Mouse (Mus musculus): Measurements from ENCODE around the gene Arhgap23. TPM values are rescaled to one million over a fixed set of nuclear protein-coding genes. Genes with fewer than 3 reads are reported as not detected.

Arhgap23 gene
- polyA plus RNA-seq, 1 experiment from 2014 or later: 6.0 TPM

DNA sequence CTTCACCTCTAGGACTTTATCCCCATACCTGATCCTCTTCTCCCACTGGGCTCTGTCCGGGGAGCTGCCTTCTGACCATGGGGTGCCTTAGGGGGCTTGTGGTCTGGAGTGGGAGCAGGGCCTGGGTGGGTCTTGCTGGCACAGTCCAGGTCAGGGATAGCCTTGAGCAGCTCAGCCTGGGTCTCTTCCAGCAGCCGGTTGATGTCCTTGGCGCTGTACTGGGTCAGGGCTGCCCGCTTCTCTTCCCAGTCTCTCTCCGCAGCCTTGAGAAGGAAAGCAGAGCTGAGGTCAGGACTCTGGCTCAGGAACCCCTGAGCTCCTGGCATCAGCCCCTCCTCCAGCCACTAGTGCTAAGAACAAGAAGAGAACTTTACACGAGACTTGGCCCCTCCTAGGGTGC lies 110.0 kb downstream of the Arhgap23 start:
- Histone ChIP-seq H3K27me3 (peaks cover 61% of the 10 kb centered on the region), H3K9me3 (replicated peaks) (no peaks in the 10 kb centered on the region), H3K27ac (no peak overlapping the region), H3K4me2 (no peak overlapping the region), H3K9ac (no peak overlapping the region), H3K4me3 (no peak overlapping the region), H3K36me3 (no peaks in the 10 kb centered on the region), H3K4me1 (replicated peaks) (0 out of 2 replicates have a peak, but pooled peaks cover 6% of the 10 kb centered on the region)
- 79% methylated on average over 6 of the region's 6 CpGs for WGBS
- ATAC-seq (replicated peaks; ENCODE audit: insufficient number of reproducible peaks, insufficient read depth, low FRiP score, low read depth): no peak

DNA sequence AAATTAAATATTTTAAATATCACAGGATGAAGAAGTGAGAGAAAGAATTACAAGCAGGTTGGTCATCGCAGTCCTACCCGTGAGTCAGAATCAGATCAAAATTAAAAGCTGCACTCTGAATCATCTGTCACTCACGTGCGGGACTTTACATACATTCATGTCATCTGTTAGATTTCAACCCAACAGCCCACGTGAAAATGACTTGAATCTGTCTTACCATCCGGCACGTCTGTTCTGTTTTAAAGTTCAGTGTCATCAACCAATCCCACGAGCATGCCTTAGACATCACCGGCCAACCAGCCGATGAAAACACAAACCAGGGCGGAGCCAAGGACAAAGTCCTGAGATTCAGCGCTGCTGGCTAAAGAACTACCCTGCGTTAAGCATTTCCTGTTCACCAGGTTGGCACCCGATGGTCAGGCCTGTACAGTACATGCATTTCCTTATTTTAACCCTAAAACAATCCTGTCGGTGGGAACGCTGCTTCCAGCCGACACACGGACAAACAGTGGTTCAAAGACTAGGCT lies 113.0 kb downstream of the Arhgap23 start:
- 71% methylated on average over 18 of the region's 18 CpGs for WGBS
- Histone ChIP-seq H3K9ac (no peak overlapping the region), H3K27me3 (peaks cover 63% of the 10 kb centered on the region), H3K4me1 (replicated peaks) (peaks cover 24% of the 10 kb centered on the region), H3K9me3 (replicated peaks) (no peaks in the 10 kb centered on the region), H3K4me3 (no peak overlapping the region), H3K36me3 (no peaks in the 10 kb centered on the region), H3K27ac (no peak overlapping the region), H3K4me2 (no peak overlapping the region)
- no peak for ATAC-seq (replicated peaks; ENCODE audit: insufficient number of reproducible peaks, insufficient read depth, low FRiP score, low read depth)

DNA sequence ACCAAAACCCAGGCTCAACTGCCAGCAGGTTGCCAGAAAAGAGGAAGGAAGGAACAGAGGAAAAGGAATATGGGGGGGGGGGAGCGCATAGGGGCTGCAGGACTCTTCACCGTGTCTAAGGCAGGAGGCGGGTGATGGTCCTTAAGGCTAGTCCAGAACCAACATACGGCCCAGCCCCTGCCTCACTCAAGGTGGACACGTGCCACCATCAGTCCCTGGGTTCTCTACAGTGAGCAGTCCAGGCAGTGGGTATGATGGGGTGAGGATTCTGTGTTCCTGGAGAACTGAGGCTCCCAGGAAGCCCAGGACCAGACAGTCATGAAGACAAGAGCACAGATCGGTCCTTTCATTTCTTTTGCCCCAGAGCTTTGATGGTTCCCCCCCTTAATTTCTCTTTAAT lies 114.7 kb downstream of the Arhgap23 start:
- Histone ChIP-seq H3K27me3 (peaks cover 70% of the 10 kb centered on the region), H3K9me3 (replicated peaks) (no peaks in the 10 kb centered on the region), H3K9ac (no peak overlapping the region), H3K4me1 (replicated peaks) (peaks cover 28% of the 10 kb centered on the region), H3K36me3 (no peaks in the 10 kb centered on the region), H3K27ac (no peak overlapping the region), H3K4me2 (no peak overlapping the region), H3K4me3 (no peak overlapping the region)
- no peak for ATAC-seq (replicated peaks; ENCODE audit: insufficient number of reproducible peaks, insufficient read depth, low FRiP score, low read depth)
- 74% methylated on average over 5 of the region's 6 CpGs for WGBS

DNA sequence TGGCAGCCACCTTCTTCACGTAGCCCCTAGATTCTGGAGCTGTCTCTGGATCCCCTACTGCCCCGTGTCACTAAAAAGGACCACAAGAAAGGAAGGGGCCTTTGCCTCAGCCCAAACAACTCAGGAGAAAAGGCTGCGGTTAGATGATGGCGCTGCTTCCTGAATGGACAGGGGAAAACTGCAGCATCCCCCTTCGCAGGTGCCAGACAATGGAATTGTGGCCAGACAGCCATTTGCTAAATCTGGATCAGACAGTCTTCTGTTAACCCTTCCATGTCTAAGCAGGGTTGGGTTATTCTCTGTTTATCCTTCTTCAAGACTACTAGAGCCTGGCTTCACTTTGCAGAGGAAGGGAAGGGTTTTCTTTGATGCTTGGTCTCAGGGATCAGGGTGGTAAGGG lies 115.6 kb downstream of the Arhgap23 start:
- no peaks in the 10 kb centered on the region for H3K36me3 ChIP-seq
- ATAC-seq (replicated peaks; ENCODE audit: insufficient number of reproducible peaks, insufficient read depth, low FRiP score, low read depth): no peak
- H3K4me2 ChIP-seq: no peak overlapping the region
- no peak overlapping the region for H3K4me3 ChIP-seq
- H3K4me1 ChIP-seq (replicated peaks): peaks cover 30% of the 10 kb centered on the region
- H3K27me3 ChIP-seq: peaks cover 73% of the 10 kb centered on the region
- 54% methylated on average over 5 of the region's 5 CpGs for WGBS
- H3K27ac ChIP-seq: no peak overlapping the region
- no peaks in the 10 kb centered on the region for H3K9me3 ChIP-seq (replicated peaks)
- H3K9ac ChIP-seq: no peak overlapping the region

DNA sequence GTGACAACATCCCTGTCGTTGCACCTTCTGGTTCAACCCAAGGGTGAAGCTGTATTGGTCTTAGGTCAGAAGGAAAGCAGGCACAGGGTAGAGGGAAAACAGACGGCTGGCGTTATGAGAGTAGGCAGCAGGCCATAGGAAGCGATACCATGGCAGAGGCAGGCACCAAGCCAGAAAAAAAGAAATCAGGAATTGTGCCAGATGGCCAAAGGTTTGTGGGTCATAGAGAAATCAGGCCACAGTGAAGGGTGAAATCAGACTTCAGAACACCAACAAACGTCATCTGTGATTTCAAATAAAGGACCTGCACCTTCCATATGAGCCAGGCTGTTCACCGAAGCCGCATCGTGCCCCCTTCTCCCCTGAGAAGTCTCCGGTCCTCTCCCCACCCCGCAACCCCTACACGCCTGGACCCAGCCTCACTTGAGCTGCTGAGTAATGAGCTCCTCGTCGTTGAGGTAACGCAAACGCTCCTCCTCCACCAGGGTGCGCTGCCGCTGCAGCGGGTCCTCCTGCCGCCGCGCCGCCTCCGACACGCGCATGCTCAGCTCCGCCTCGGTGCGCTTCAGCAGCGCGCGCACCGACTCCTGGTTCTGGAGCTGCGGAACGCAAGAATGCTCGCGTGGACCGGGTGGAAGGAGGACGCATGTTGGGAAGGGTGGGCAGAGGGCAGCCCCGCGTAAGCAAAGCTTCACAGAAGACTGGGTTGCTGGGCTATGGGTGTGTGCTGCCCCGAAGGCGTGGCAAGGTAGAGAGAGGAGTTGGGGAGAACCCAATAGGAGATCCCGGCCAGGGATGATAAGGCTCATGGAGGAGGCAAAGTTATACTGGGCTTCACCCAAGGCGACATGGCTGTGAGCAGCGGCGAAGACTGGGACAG lies 116.3 kb downstream of the Arhgap23 start:
- Histone ChIP-seq H3K4me3 (peak overlapping the region; percentile 57), H3K9ac (peak overlapping the region; percentile 53; the same call in 1 of the 2 replicates), H3K4me2 (peak overlapping the region; percentile 95), H3K36me3 (no peaks in the 10 kb centered on the region), H3K9me3 (replicated peaks) (no peaks in the 10 kb centered on the region), H3K4me1 (replicated peaks) (peaks cover 35% of the 10 kb centered on the region), H3K27ac (no peak overlapping the region), H3K27me3 (peaks cover 74% of the 10 kb centered on the region)
- WGBS: 5% methylated on average over 46 of the region's 46 CpGs
- peak; percentile 45; the same call in 1 of the 2 replicates for ATAC-seq (replicated peaks; ENCODE audit: insufficient number of reproducible peaks, insufficient read depth, low FRiP score, low read depth)

DNA sequence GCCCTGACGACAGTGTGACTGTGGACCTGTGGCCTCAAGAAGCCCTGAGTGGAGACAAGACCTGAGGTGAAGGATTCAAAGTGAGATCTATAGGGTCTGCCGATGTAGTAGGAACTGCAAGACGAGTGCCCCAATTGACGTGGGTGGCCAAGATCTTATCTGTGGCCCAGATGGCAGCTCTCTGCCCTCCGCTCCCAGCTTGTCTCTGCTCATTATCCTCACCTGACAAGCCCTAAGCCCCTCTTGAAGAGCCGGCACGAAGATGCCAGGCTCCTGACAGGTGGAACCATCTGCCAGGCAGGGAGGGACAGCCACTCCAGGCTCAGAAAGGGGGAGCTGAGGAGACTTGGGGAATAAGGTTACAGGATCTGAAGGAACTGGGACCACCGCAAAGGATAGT lies 117.0 kb downstream of the Arhgap23 start:
- Histone ChIP-seq H3K4me1 (replicated peaks) (peaks cover 42% of the 10 kb centered on the region), H3K36me3 (no peaks in the 10 kb centered on the region), H3K27ac (no peak overlapping the region), H3K4me2 (peak overlapping the region; percentile 95), H3K4me3 (peak overlapping the region; percentile 57), H3K9me3 (replicated peaks) (no peaks in the 10 kb centered on the region), H3K9ac (no peak overlapping the region), H3K27me3 (peaks cover 79% of the 10 kb centered on the region)
- ATAC-seq (replicated peaks; ENCODE audit: insufficient number of reproducible peaks, insufficient read depth, low FRiP score, low read depth): no peak
- WGBS: 8% methylated on average over 8 of the region's 8 CpGs

DNA sequence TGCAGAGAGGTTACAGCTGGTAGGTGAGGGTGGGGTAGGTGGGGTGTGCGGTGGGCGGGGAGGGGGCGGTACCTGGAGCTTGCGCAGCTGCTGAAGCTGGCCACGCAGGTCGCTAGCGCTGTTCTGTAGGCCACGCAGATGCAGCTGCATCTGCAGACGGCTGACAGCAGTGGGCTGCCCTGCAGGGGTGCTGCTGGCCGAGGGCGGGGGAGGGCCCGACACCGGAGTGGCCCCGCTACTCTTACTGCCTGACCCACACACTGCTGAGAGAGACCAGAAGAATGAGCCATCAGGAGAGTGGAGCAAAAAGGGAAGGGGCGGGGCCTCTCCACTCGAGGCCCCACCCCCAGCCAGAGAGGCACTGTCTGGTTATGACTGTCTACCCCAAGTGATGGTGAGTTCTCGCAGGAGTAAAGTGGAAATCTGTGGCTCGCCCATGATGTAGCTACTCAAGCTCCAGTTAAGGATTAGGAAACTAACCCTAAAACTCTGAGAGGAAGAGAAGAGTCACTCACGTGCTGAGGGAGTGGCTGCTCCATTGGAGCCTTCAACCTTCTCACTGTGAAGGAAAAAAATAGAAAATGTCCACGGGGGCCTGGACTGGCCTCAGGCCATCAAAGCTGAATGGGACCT lies 117.7 kb downstream of the Arhgap23 start:
- peak overlapping the region; percentile 50 for H3K4me2 ChIP-seq
- H3K4me1 ChIP-seq (replicated peaks): peaks cover 43% of the 10 kb centered on the region
- H3K27ac ChIP-seq: no peak overlapping the region
- no peak for ATAC-seq (replicated peaks; ENCODE audit: insufficient number of reproducible peaks, insufficient read depth, low FRiP score, low read depth)
- peaks cover 81% of the 10 kb centered on the region for H3K27me3 ChIP-seq
- no peaks in the 10 kb centered on the region for H3K9me3 ChIP-seq (replicated peaks)
- no peak overlapping the region for H3K9ac ChIP-seq
- H3K4me3 ChIP-seq: peak overlapping the region; percentile 25
- no peaks in the 10 kb centered on the region for H3K36me3 ChIP-seq
- 5% methylated on average over 20 of the region's 20 CpGs for WGBS

DNA sequence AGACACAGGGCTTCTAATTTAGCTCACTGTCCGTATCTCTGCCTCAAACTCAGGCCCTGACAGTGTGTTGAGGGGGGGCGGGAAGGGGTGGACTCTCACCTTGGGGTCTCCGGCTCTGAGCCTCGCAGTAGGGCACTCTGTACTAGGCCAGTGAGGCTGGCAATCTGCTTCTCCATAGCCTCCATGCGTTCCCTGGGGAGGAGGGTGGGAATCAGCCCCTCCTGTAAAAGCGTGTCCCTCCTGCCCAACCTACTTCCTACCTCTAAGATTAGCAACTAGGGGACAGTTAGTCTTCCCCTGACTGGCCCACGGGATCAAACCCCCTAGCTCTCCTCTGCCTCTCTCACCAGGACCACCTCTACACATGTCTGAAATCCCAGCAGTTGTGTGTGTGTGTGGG lies 118.3 kb downstream of the Arhgap23 start:
- ATAC-seq (replicated peaks; ENCODE audit: insufficient number of reproducible peaks, insufficient read depth, low FRiP score, low read depth): no peak
- Histone ChIP-seq H3K9me3 (replicated peaks) (no peaks in the 10 kb centered on the region), H3K27ac (no peak overlapping the region), H3K36me3 (no peaks in the 10 kb centered on the region), H3K27me3 (peaks cover 87% of the 10 kb centered on the region), H3K4me1 (replicated peaks) (peaks cover 43% of the 10 kb centered on the region), H3K4me3 (no peak overlapping the region), H3K9ac (no peak overlapping the region), H3K4me2 (no peak overlapping the region)
- WGBS: 7% methylated on average over 7 of the region's 7 CpGs

DNA sequence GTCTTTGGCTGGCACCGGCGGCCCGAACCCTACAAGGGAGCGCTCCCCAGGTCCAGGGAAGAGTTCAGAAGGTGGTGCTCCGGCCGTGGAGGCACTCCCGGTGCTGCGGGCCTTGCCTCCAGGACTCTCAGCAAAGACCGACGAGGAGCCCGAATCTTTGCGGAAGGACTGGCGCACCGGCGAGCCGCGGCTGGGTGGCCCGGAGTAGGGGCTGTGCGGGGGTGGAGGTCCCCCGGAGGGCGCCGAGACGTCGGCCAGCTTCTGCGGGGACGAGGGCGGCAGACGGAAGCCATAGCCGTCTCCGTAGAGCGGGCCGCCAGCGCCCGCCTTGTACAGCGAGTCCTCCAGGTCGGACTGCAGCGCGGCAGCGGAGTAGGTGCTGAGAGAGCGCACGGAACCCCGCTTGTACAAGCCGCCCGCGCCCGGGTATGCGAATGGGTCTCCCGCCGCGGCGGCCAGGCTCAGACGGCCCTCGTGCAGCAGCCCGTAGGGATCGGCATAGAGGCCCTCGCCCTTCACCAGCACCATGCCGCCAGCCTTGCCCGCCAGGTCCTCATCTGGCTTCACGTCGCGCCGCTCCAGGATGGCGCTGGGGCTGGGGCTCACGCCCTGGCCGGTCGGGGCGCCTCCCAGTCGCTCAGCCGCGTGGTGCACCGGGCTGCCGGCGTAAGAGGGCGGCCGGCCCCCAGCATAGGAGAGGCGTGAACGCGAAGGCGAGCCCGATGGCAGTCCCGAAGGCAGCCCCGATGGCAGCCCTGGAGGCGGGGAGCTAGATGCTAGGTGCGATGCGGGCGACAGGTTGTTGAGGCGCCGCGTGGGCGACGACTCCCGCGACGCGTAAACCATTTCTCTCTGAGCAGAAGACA lies 119.3 kb downstream of the Arhgap23 start:
- Histone ChIP-seq H3K27me3 (peaks cover 96% of the 10 kb centered on the region), H3K27ac (no peak overlapping the region), H3K9ac (no peak overlapping the region; the same call in 1 of the 2 replicates), H3K4me3 (peak overlapping the region; percentile 39), H3K4me2 (peak overlapping the region; percentile 48), H3K4me1 (replicated peaks) (peaks cover 43% of the 10 kb centered on the region), H3K36me3 (no peaks in the 10 kb centered on the region), H3K9me3 (replicated peaks) (no peaks in the 10 kb centered on the region)
- no peak for ATAC-seq (replicated peaks; ENCODE audit: insufficient number of reproducible peaks, insufficient read depth, low FRiP score, low read depth)
- 1% methylated on average over 94 of the region's 95 CpGs for WGBS

DNA sequence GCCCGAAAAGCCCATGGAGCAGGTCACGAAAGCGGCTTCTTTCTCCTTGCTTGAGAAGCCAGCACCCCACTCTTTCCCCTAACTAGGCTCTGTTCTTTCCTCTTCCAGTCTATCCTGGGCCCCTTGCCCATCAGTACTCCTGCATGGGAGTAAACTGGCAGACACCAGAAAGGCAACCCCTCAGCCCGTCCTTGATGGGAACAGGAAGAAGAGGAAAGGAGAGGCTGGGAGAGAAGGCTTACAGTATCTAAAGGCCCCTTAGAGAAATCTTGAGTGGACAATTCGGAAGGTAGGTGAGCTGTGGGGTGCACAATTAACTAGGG lies 119.9 kb downstream of the Arhgap23 start:
- Histone ChIP-seq H3K27me3 (peaks cover 95% of the 10 kb centered on the region), H3K36me3 (no peaks in the 10 kb centered on the region), H3K4me1 (replicated peaks) (peaks cover 43% of the 10 kb centered on the region), H3K27ac (no peak overlapping the region), H3K4me2 (peak overlapping the region; percentile 48; the same call in 1 of the 2 replicates), H3K4me3 (peak overlapping the region; percentile 39), H3K9ac (no peak overlapping the region), H3K9me3 (replicated peaks) (no peaks in the 10 kb centered on the region)
- ATAC-seq (replicated peaks; ENCODE audit: insufficient number of reproducible peaks, insufficient read depth, low FRiP score, low read depth): no peak
- WGBS: 28% methylated on average over 5 of the region's 5 CpGs

DNA sequence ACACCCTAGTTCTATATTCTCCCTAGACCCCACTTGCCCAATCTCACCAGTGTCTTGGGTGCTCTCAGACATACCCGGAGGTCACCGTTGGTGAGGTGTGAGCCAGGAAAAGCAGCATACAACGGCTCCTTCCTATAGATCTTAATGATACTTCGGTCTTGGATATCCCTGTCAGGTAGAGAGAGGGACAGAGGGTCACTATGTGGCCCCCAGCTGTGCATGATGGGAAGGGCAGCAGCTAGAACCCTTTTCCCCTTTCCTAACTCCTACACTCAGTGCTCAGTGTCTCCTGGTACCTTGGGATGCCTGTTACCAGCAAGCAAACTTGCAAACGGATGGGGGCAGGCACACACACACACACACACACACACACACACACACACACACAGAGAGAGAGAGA lies 120.3 kb downstream of the Arhgap23 start:
- WGBS: 45% methylated on average over 5 of the region's 5 CpGs
- H3K4me2 ChIP-seq: no peak overlapping the region
- peaks cover 45% of the 10 kb centered on the region for H3K4me1 ChIP-seq (replicated peaks)
- H3K4me3 ChIP-seq: no peak overlapping the region
- no peak overlapping the region for H3K27ac ChIP-seq
- no peaks in the 10 kb centered on the region for H3K9me3 ChIP-seq (replicated peaks)
- no peaks in the 10 kb centered on the region for H3K36me3 ChIP-seq
- H3K9ac ChIP-seq: no peak overlapping the region
- no peak for ATAC-seq (replicated peaks; ENCODE audit: insufficient number of reproducible peaks, insufficient read depth, low FRiP score, low read depth)
- H3K27me3 ChIP-seq: peaks cover 95% of the 10 kb centered on the region
